Mouse (Mus musculus) gastrocnemius, postnatal 36 days (tissue): ENCODE measurements at regions not wholly inside any gene's neighbourhood (a gene's known extent, or its start where the extent isn't known, plus 50 kb on each side); places are given as distances from the start of the nearest gene placed in this dataset.

Experiments used
- DNase-seq, 2 experiments: peaks; one replicate each; pipeline ENCODE4 v3.0.0; 2022
- intact Hi-C: fragments of 180-260 bp; cut with DNase I; formaldehyde crosslinking; loops from one replicate; pipeline ENCODE4 v1.15.1; 2025

DNA sequence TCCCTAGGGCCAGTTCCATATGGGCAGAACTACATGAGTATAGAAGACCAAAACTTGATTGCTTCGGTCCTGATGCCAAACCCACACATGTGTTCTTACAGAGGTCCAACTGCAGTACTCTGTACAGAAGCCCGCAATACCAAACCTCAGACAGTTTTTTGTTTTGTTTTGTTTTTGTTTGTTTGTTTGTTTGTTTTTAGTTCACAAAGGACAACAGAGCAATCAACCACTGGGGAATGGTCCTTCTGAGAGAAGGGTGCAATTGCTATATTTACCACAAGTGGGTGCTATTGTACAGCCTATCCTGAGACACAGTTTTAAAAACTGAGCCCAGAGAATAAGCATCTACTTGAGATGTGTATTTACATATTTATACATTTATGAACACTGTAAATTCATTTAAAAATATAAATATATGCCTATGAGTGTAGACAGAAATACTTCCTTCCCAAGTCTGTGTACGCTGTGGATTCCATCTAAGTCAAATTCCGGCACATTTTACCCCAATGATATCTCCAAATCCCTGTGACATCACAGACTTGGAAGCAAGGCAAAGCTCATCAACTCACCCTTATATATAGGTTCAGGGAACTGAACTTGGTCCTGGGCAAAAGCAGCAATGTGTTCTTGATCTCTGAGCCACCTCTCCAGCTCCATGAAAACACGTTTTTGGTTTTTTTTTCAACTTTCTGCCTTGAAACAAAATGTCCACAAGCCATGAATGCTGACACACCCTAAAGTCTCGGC, 101.3 kb upstream of the A26c2 start:
- intact Hi-C loops: loop anchor here (10.0 kb wide), 1 partner anchor 290 kb away; the partner anchor contains the start of gene Chrna7

DNA sequence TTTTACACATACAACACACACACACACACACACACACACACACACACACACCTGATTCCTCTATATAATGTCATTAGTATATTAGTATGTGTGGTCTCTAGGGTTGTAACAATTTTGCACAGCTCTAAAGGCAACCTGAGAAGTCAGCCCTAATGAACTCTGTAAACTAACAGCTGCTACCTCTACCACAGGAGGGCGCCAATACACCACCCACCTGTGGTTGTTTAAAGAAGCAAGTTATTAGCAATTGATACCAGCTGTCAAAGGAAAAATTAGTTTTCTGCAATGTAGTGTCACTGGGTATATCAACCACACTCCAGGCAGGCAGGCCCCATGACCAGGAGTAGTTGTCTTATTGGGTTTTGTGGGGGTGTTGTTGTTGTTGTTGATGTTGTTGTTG, 98.8 kb upstream of the A26c2 start:
- DNase-seq: no peak
- intact Hi-C loops: loop anchor here (2.0 to 10.0 kb wide), 2 partner anchors 293 to 397 kb away; partner anchors contain the start of gene Chrna7

More for the DNA sequence above, 101.3 kb upstream of the A26c2 start:
- no peak for DNase-seq

DNA sequence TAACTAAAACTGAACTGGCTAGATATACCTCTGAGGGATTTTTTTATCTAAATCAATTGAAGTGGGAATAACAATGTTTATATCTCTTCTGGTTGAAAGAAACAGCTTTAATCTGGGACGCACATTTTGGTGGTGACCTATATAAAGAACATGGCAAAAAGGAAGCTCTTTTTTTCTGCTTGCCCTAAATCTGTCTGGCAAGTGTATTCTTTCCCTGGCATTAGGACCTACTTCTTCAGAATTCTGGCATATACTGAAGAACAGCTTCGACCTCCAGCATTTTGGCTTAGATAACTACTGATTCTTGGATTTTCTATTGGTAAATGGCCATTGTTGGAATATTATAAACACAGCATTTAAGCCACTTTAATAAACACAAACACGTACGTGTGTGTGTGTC, 70.9 kb upstream of the A26c2 start:
- intact Hi-C loops: no loop called here
- DNase-seq: no peak

DNA sequence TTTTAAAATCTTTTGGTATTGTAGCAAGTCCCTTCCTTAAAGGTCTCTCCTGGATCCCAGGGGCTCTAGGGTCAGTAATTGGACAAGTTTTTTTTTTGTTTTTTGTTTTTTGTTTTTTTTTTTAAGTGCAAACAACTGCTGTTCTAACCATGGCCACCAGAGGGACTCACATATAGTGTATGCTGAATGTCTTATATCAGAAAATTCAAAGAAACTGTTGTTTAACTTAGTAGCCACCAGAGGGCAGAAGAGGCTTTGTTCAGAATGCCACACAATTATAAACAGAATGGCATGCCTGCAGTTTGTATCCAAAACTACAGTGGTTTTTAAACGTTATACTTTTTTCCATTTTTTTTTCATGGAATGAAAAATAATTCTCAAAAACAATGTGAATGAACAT, 53.6 kb upstream of the A26c2 start:
- intact Hi-C loops: no loop called here
- no peak for DNase-seq
